Mouse (Mus musculus) stomach, postnatal 0 days (tissue): ENCODE data around the gene Rpl36.

Experiments used
- CTCF ChIP-seq: IDR thresholded peaks from 2 replicates; pipeline ENCODE4 v1.5.1; 2016; ENCODE audit warnings: antibody characterized with exemption, low read depth, mild to moderate bottlenecking, moderate library complexity
- EP300 ChIP-seq: optimal IDR thresholded peaks from 2 replicates; pipeline ENCODE3; 2016; ENCODE audit warnings: antibody characterized with exemption

GRCm38 (mm10) chr17:56651801-56652200, 38.6 kb downstream of the Rpl36 start:
- no peak for TF ChIP-seq CTCF
- no peak for TF ChIP-seq EP300
